ENCODE assay signal across 23 mouse cellular contexts in genomic region chr5:102675326-102675725, GRCm38 (mm10).
DNase-seq lines count a peak whose midpoint lies in the region; ATAC-seq and TF ChIP-seq lines count a peak whose summit lies in the region.
"Had no signal": no experiment of that assay in that cellular context is flagged by ENCODE, and none has a peak within 500 bp of the region (broad histone marks: within the 10 kb centered on the region; RNA-seq: fewer than 3 reads in every experiment).

No protein-coding gene starts in this region.

- no peaks in the 10 kb centered on the region for H3K9me3 ChIP-seq in liver, postnatal 0 days (ENCODE audit: low read length)

- no peak overlapping the region for H3K9ac ChIP-seq in liver, postnatal 0 days (replicated peaks)

- peaks cover 8% of the 10 kb centered on the region; the same call in 1 of the 2 replicates for H3K4me1 ChIP-seq in brown adipose tissue, adult 24 weeks (ENCODE audit: control insufficient read depth, insufficient read depth, insufficient read length, low read length)
- 0 out of 2 replicates have a peak, but pooled peaks cover 3% of the 10 kb centered on the region for H3K4me1 ChIP-seq in liver, postnatal 0 days (ENCODE audit: insufficient read depth)

- H3K36me3 ChIP-seq in liver, postnatal 0 days (replicated peaks; ENCODE audit: insufficient read depth, low read length) = no peaks in the 10 kb centered on the region
- H3K36me3 ChIP-seq: G1E had no signal

- no peak overlapping the region for H3K4me2 ChIP-seq in liver, postnatal 0 days (ENCODE audit: low read depth, low read length)

- no peak for TF ChIP-seq EP300 in liver, postnatal 0 days (IDR thresholded peaks at IDR 0.05; ENCODE audit: low read depth)

- peak; percentile 61 for DNase-seq in heart, adult 11 months
- no peak for DNase-seq in heart, adult 9 months (ENCODE audit: low spot score in 2 of 2)
- peak; percentile 63 for DNase-seq in adipocyte (ENCODE audit: low spot score)
- DNase-seq in liver, postnatal 0 days = no peak
- DNase-seq: adrenal gland, adult 2 months; adrenal gland, adult 8-10 months; adrenal gland, postnatal 10 days; adrenal gland, postnatal 14 days; adrenal gland, postnatal 25 days; adrenal gland, postnatal 36 days; B cell, adult 2 months; cerebellum, adult 11 months; cerebellum, adult 11-12 months; cerebellum, adult 18-20 months; cerebellum, adult 2 months; cerebellum, adult 8-10 months had no signal

- no peak overlapping the region for H3K4me3 ChIP-seq in brown adipose tissue, adult 24 weeks (ENCODE audit: insufficient read depth, low read depth, low read length)
- no peak overlapping the region for H3K4me3 ChIP-seq in liver, postnatal 0 days (ENCODE audit: low read depth, low read length)

- TF ChIP-seq CTCF in liver, postnatal 0 days (IDR thresholded peaks at IDR 0.05; ENCODE audit: low read depth) = no peak

- H3K27me3 ChIP-seq in liver, postnatal 0 days (ENCODE audit: insufficient read depth, low read length) = no peaks in the 10 kb centered on the region
- H3K27me3 ChIP-seq: CH12.LX had no signal

- no peak for ATAC-seq in liver, postnatal 0 days
- no peak for ATAC-seq in megakaryocyte progenitor cell, adult 5-6 weeks (replicated peaks; ENCODE audit: poor library complexity)
- ATAC-seq: activated CD4-positive, CD25-positive, alpha-beta regulatory T cell, adult 4 months; CD4-positive, CD25-positive, alpha-beta regulatory T cell, adult 4 months; Patski had no signal

- 65% methylated on average over 2 of the region's 2 CpGs for WGBS in liver, postnatal 0 days (ENCODE audit: insufficient replicate concordance)

- H3K27ac ChIP-seq in brown adipose tissue, adult 24 weeks (replicated peaks; ENCODE audit: low read depth, low read length) = peak overlapping the region; percentile 25; the same call in 1 of the 2 replicates
- no peak overlapping the region for H3K27ac ChIP-seq in liver, postnatal 0 days (ENCODE audit: low read depth)

Comparison
In these comparisons a context has a peak if more than half of its experiments do, and no peak if none do; other contexts are left out.
1. DNase-seq: peak in heart, adult 11 months (single experiment) and adipocyte (single experiment); none in heart, adult 9 months (0 of 2) and liver, postnatal 0 days (single experiment).